Comparison of ENCODE assay signal across 9 mouse cellular contexts in the genomic region with DNA sequence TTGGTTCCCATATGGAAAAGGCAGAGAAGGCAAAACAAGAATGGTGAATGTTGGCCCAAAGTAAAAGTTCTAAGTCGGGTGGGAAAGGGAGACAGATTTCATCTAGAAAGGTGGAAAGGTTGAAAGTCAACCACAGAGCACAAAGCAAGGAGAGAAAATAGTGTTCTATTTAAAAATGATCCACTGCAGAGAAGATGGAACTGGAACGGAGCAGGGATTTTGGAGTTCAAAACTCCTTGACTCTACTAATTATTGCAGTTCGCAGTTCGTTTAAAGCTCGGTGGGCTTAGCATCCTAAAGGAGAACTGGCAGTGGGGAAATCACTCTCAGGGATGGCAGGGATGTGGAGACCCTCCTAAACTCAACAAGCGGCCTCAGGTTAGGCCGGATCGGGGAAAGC. TPM values are rescaled to one million over a fixed set of nuclear protein-coding genes. Genes with fewer than 3 reads are reported as not detected.
A peak's percentile ranks its signal among the peaks of the same experiment; 100 is the strongest.
DNase-seq lines count a peak whose midpoint lies in the region; ATAC-seq and TF ChIP-seq lines count a peak whose summit lies in the region.
"Had no signal": no experiment of that assay in that cellular context is flagged by ENCODE, and none has a peak within 500 bp of the region (broad histone marks: within the 10 kb centered on the region; RNA-seq: fewer than 3 reads in every experiment).

No protein-coding gene starts in this region.

- DNase-seq in kidney, adult 2 months: no peak
- DNase-seq in kidney, adult 11 months: no peak
- no peak for DNase-seq in embryonic facial prominence, embryonic 11.5 days (ENCODE audit: low spot score)
- no peak for DNase-seq in hindbrain, postnatal 0 days (ENCODE audit: low spot score)
- DNase-seq in urinary bladder, postnatal 36 days (ENCODE audit: low spot score in 2 of 2): no peak
- DNase-seq in frontal cortex, postnatal 10 days (ENCODE audit: low spot score in 2 of 2): no peak
- DNase-seq in testis, postnatal 14 days (ENCODE audit: low spot score): no peak

- H3K27me3 ChIP-seq in kidney, adult 2 months (replicated peaks; ENCODE audit: control insufficient read depth, insufficient read depth, low read length): no peaks in the 10 kb centered on the region
- H3K27me3 ChIP-seq in embryonic facial prominence, embryonic 11.5 days (ENCODE audit: control insufficient read depth, insufficient read depth, low read length): peaks cover 3% of the 10 kb centered on the region; the same call in 1 of the 2 replicates
- no peaks in the 10 kb centered on the region for H3K27me3 ChIP-seq in hindbrain, postnatal 0 days (ENCODE audit: insufficient read depth, low read length)
- H3K27me3 ChIP-seq in midbrain, embryonic 16.5 days (ENCODE audit: control insufficient read depth, insufficient read depth, low read depth, low read length): no peaks in the 10 kb centered on the region

- no peak for TF ChIP-seq CTCF in kidney, adult 2 months (conservative IDR thresholded peaks at IDR 0.05; ENCODE audit: insufficient read depth, insufficient read length, low read depth, low read length)
- TF ChIP-seq CTCF in hindbrain, postnatal 0 days (IDR thresholded peaks at IDR 0.05; ENCODE audit: low read depth): no peak

- H3K36me3 ChIP-seq in kidney, adult 2 months (ENCODE audit: control insufficient read depth, insufficient read depth, low read length): no peaks in the 10 kb centered on the region
- H3K36me3 ChIP-seq in embryonic facial prominence, embryonic 11.5 days (replicated peaks; ENCODE audit: control insufficient read depth, insufficient read depth, low read depth, low read length): no peaks in the 10 kb centered on the region
- no peaks in the 10 kb centered on the region for H3K36me3 ChIP-seq in hindbrain, postnatal 0 days (ENCODE audit: insufficient read depth, low read length)
- no peaks in the 10 kb centered on the region for H3K36me3 ChIP-seq in midbrain, embryonic 16.5 days (ENCODE audit: control insufficient read depth, insufficient read depth, low read length)

- no peak overlapping the region for H3K27ac ChIP-seq in kidney, adult 2 months (ENCODE audit: insufficient read depth, low read depth, low read length)
- no peak overlapping the region for H3K27ac ChIP-seq in embryonic facial prominence, embryonic 11.5 days (replicated peaks; ENCODE audit: low read depth, low read length)
- H3K27ac ChIP-seq in hindbrain, postnatal 0 days: no peak overlapping the region
- H3K27ac ChIP-seq in midbrain, embryonic 16.5 days (ENCODE audit: low read length): no peak overlapping the region

- peak overlapping the region; percentile 77 for H3K9ac ChIP-seq in embryonic facial prominence, embryonic 11.5 days (replicated peaks; ENCODE audit: low read length)
- H3K9ac ChIP-seq in hindbrain, postnatal 0 days (replicated peaks; ENCODE audit: low read length): peak overlapping the region; percentile 87
- peak overlapping the region; percentile 91 for H3K9ac ChIP-seq in midbrain, embryonic 16.5 days (ENCODE audit: low read depth, low read length)

- no peak for ATAC-seq in embryonic facial prominence, embryonic 11.5 days (replicated peaks; ENCODE audit: insufficient number of reproducible peaks, low FRiP score, low TSS enrichment, low read depth)
- no peak for ATAC-seq in hindbrain, postnatal 0 days
- ATAC-seq in midbrain, embryonic 16.5 days: no peak

- H3K9me3 ChIP-seq in embryonic facial prominence, embryonic 11.5 days (replicated peaks; ENCODE audit: control insufficient read depth, low read length): no peaks in the 10 kb centered on the region
- no peaks in the 10 kb centered on the region for H3K9me3 ChIP-seq in hindbrain, postnatal 0 days (ENCODE audit: low read length)
- no peaks in the 10 kb centered on the region for H3K9me3 ChIP-seq in midbrain, embryonic 16.5 days (replicated peaks; ENCODE audit: control insufficient read depth, low read length, poor library complexity, severe bottlenecking)

- 15% methylated on average over 8 of the region's 8 CpGs for WGBS in kidney, adult 2 months
- WGBS in embryonic facial prominence, embryonic 11.5 days: 6% methylated on average over 8 of the region's 8 CpGs
- 5% methylated on average over 8 of the region's 8 CpGs for WGBS in hindbrain, postnatal 0 days
- 5% methylated on average over 8 of the region's 8 CpGs for WGBS in midbrain, embryonic 16.5 days

- H3K4me2 ChIP-seq in embryonic facial prominence, embryonic 11.5 days (ENCODE audit: low read depth, low read length): peak overlapping the region; percentile 97
- peak overlapping the region; percentile 86 for H3K4me2 ChIP-seq in hindbrain, postnatal 0 days (ENCODE audit: low read depth, low read length)
- H3K4me2 ChIP-seq in midbrain, embryonic 16.5 days (ENCODE audit: low read length): peak overlapping the region; percentile 87

- no peaks in the 10 kb centered on the region for H3K4me1 ChIP-seq in kidney, adult 2 months (ENCODE audit: control insufficient read depth, insufficient read depth, low read length)
- no peaks in the 10 kb centered on the region for H3K4me1 ChIP-seq in embryonic facial prominence, embryonic 11.5 days (ENCODE audit: control insufficient read depth, insufficient read depth, low read length)
- 0 out of 2 replicates have a peak, but pooled peaks cover 5% of the 10 kb centered on the region for H3K4me1 ChIP-seq in hindbrain, postnatal 0 days (ENCODE audit: insufficient read depth, low read length)
- H3K4me1 ChIP-seq in midbrain, embryonic 16.5 days (ENCODE audit: control insufficient read depth, insufficient read depth, low read length): peaks cover 15% of the 10 kb centered on the region; the same call in 1 of the 2 replicates

- TF ChIP-seq POLR2A in kidney, adult 2 months (IDR thresholded peaks at IDR 0.05; ENCODE audit: low read depth, low read length): no peak

- peak overlapping the region; percentile 62 for H3K4me3 ChIP-seq in kidney, adult 2 months (ENCODE audit: insufficient read depth, low read depth, low read length)
- peak overlapping the region; percentile 66 for H3K4me3 ChIP-seq in embryonic facial prominence, embryonic 11.5 days (ENCODE audit: low read depth, low read length)
- H3K4me3 ChIP-seq in hindbrain, postnatal 0 days (ENCODE audit: low read length): peak overlapping the region; percentile 85
- peak overlapping the region; percentile 84 for H3K4me3 ChIP-seq in midbrain, embryonic 16.5 days (ENCODE audit: low read depth, low read length)

RNA-seq across cellular contexts. Expression of gene Slc2a13, which starts 1.1 kb away (rescaled TPM):
- polyA plus RNA-seq in kidney, adult 2 months (2012; rRNA removed): 1.5 and 1.7 TPM in 2 replicates
- polyA plus RNA-seq in embryonic facial prominence, embryonic 11.5 days (2014; fragmentation: Nextera tagmentation; extraction: Ambion mirVana): 1.5 and 2.0 TPM in 2 replicates
- total RNA-seq in hindbrain, postnatal 0 days (2014; rRNA removed): 27.9 and 32.5 TPM in 2 replicates
- 4.3 and 4.4 TPM in 2 replicates for polyA plus RNA-seq in hindbrain, postnatal 0 days (2015; fragmentation: Nextera tagmentation; extraction: Ambion mirVana)
- 3.8 and 4.0 TPM in 2 replicates for polyA plus RNA-seq in midbrain, embryonic 16.5 days (2015; fragmentation: Nextera tagmentation; extraction: Ambion mirVana)
- total RNA-seq: MEL had no signal
